Mouse (Mus musculus) intestine, postnatal 0 days (tissue): ENCODE measurements around the gene Gm7030. TPM values are rescaled to one million over a fixed set of nuclear protein-coding genes. Genes with fewer than 3 reads are reported as not detected.
"Not testable (repeated sequence)": the region's sequence is repeated elsewhere in the genome, so short reads cannot be mapped to it uniquely, and the experiment has no call there.

Experiments
- ATAC-seq: fragments of 200-750 bp; cut with Nextera tagmentation; 2 replicates; pipeline ENCODE4 v1.8.0; 2017; ENCODE audit warnings: mild to moderate bottlenecking, moderate TSS enrichment, moderate library complexity
- H3K27ac ChIP-seq: fragments of 300-500 bp; sonication (generic); 2 replicates; pipeline ENCODE4 v1.5.1; 2014; ENCODE audit warnings: mild to moderate bottlenecking, low read depth, low read length, moderate library complexity
- H3K27me3 ChIP-seq: fragments of 300-500 bp; sonication (generic); replicated peaks from 2 replicates; pipeline ENCODE4 v1.6.1; 2014; ENCODE audit warnings: low read length, mixed read lengths; ENCODE audit not compliant: control insufficient read depth, insufficient read depth
- H3K36me3 ChIP-seq: fragments of 300-500 bp; sonication (generic); 2 replicates; pipeline ENCODE4 v1.6.1; 2014; ENCODE audit warnings: mild to moderate bottlenecking, moderate library complexity; ENCODE audit not compliant: control insufficient read depth, insufficient read depth
- H3K4me1 ChIP-seq: fragments of 300-500 bp; sonication (generic); replicated peaks from 2 replicates; pipeline ENCODE4 v1.6.1; 2014; ENCODE audit warnings: antibody characterized with exemption, low read length, mixed read lengths; ENCODE audit not compliant: control insufficient read depth, insufficient read depth
- H3K4me2 ChIP-seq: fragments of 300-500 bp; sonication (generic); replicated peaks from 2 replicates; pipeline ENCODE4 v1.6.1; 2014; ENCODE audit warnings: low read depth, mild to moderate bottlenecking, moderate library complexity
- H3K4me3 ChIP-seq: fragments of 300-500 bp; sonication (generic); 2 replicates; pipeline ENCODE4 v1.5.1; 2014; ENCODE audit warnings: low read depth, low read length
- H3K9ac ChIP-seq: fragments of 300-500 bp; sonication (generic); 2 replicates; pipeline ENCODE4 v1.6.1; 2014; ENCODE audit warnings: mild to moderate bottlenecking, low read depth, low read length
- H3K9me3 ChIP-seq: fragments of 300-500 bp; sonication (generic); 2 replicates; pipeline ENCODE4 v1.6.1; 2016; ENCODE audit warnings: mixed run types; ENCODE audit not compliant: control insufficient read depth
- CTCF ChIP-seq: sonication (generic); IDR thresholded peaks from 2 replicates; pipeline ENCODE4 v1.5.1; 2016; ENCODE audit warnings: low read depth, mild to moderate bottlenecking, control low read depth, antibody characterized with exemption, moderate library complexity
- WGBS: fragments of 180-500 bp; shearing (Covaris S2); extraction: QIAGEN DNeasy Blood & Tissue Kit; methylation state at CpG from one replicate; pipeline ENCODE4 v1.1.7; 2014; 5-methylcytosine and 5-hydroxymethylcytosine counted together
- polyA plus RNA-seq: library from polyadenylated mRNA; unstranded; fragments of >200 nt; fragmentation: Nextera tagmentation; extraction: Ambion mirVana; gene quantifications from 2 replicates; pipeline ENCODE4 v1.2.1, GENCODE M21; 2015

Gm7030 gene
- polyA plus RNA-seq, 1 experiment from 2014 or later: 0.93 TPM

DNA sequence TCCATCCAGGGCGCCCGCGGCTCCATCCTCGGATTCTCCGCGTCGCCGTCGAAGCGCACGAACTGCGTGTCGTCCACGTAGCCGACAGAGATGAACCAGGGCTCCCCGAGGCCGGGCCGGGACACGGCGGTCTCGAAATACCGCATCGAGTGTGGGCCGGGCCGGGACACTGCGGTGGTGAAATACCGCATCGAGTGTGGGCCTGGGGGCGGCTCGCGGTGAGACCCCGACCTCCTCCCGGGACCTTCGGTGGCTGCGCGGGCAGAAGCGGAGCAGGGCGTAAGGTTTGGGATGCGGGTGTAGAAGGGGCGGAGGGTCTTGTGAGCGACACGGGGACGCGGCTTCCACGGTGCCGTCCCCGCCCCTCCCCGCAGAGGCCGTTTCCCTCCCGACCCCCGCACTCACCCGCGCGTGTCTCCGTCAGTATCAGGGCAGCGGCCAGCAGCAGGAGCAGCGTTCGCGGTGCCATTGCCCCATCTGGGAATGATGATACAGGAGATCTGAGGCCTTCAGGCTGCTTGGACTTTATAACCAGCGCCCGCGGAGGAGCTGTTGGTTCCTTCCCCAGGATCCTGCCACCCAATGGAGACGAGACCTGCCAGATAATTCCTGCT lies 38.9 kb upstream of the Gm7030 start, which contains the start of gene Gm8909:
Gm8909 (minus strand) TSS at position 499 of the 614 bp plus-strand sequence.
- Histone ChIP-seq H3K27me3 (0 out of 2 replicates have a peak, but pooled peaks cover 14% of the 10 kb centered on the region), H3K9ac (peak within 1 kb of the TSS; percentile 31; the same call in 1 of the 2 replicates), H3K9me3 (no peaks in the 10 kb centered on the region), H3K36me3 (no peaks in the 10 kb centered on the region), H3K4me1 (no peaks in the 10 kb centered on the region), H3K27ac (peak within 1 kb of the TSS; percentile 75), H3K4me2 (peak within 1 kb of the TSS; percentile 83), H3K4me3 (peak within 1 kb of the TSS; percentile 52)
- WGBS: 1% methylated on average over 59 of the region's 63 CpGs
- ATAC-seq: peak; percentile 84
- TF ChIP-seq CTCF: no peak

DNA sequence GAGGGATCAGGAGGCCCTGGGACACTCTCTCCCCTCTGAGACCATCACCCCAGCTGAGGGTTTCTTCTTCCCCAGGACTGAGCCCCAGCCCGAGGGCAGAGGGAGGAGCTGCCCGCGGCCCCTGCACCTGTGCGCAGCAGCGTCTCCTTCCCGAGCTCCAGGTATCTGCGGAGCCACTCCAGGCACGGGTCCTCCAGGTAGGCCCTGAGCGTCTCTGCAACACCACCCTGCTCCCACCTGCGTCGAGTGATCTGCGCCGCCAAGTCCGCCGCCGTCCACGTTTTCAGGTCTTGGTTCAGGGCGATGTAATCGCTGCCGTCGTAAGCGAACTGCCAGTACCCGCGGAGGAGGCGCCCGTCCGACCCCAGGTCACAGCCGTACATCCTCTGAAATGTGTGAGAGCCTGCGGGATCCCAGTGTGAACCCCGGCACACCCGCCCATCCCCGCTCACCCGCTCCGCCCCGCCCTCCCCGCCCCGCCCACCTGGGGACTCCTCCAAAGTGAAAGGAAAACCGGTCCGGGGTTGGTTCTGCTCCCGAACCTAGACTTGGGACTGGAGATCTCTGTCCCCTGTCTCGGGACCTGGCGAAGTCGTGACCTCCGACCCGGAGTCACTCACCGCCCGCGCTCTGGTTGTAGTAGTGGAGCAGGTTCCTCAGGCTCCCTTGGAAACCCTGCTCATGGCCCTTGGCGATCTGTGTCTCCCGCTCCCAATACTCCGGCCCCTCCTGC lies 38.2 kb upstream of the Gm7030 start:
- Histone ChIP-seq H3K27me3 (peaks cover 18% of the 10 kb centered on the region; the same call in 1 of the 2 replicates), H3K9me3 (no peaks in the 10 kb centered on the region), H3K36me3 (no peaks in the 10 kb centered on the region), H3K4me2 (peak overlapping the region; percentile 83), H3K27ac (peak overlapping the region; percentile 75; the same call in 1 of the 2 replicates), H3K9ac (no peak overlapping the region), H3K4me3 (peak overlapping the region; percentile 52), H3K4me1 (no peaks in the 10 kb centered on the region)
- ATAC-seq: peak; percentile 74
- TF ChIP-seq CTCF: no peak
- WGBS: 1% methylated on average over 48 of the region's 51 CpGs

DNA sequence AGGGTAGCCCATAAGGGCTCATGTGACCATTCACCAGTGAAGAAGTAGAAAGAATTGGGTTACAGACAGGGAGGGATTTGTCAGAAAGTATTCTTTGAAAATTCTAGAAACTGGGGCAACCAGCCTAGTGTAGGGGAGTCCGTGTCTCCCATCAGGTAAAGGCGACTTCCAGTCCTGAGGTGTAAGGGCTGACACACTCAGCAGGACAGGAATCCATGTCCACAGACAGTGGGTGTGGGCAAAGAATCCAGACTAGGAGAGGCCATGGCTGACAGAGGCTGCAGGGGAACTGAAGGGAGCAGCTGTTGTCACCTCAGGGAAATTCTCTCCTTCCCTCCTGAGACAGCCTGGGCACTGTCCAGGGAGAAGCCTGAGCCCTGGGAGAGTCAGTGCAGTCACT lies 37.7 kb upstream of the Gm7030 start:
- not testable (repeated sequence) for H3K4me3 ChIP-seq

DNA sequence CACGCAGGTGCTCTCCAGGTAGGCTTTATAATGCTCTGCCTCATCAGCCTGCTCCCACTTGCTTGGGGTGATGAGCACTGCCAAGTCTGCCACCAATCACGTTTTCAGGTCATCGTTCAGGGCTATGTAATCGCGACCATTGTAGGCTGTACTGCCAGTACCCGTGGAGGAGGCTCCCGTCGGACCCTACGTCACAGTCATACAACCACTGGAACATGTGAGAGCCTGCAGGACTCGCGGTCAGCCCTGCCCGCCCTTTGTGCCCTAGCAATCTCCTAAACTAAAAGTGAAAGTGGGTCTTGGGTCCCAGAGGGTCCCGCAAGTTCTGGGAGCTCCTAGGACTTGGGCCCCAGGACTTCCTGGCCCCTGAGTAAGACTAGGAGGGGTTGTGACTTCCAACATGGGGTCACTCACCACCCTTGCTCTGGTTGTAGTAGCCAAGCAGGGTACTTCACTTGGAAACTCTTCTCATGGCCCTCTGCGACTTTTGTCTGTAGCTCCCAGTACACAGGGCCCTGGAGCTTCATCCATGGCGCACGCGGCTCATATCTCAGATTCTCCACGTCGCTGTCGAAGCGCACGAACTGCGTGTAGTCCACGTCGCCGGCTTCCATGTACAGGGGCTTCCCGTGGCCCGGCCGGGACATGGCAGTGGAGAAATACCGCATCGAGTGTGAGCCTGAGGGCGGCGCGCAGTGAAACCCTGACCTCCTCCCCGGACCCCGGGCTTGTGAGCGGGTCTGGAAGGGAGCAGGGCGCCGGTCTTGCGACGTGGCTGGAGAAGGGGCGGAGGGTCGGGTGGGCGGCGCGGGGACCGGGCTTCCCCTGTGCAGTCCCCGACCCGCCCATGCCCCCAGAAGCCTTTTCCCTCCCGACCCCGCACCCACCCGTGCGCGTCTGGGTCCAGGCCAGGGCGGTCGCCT lies 32.2 kb upstream of the Gm7030 start:
- WGBS: 2% methylated on average over 56 of the region's 56 CpGs
- no peak for TF ChIP-seq CTCF
- H3K4me2 ChIP-seq: peak overlapping the region; percentile 44
- peaks cover 29% of the 10 kb centered on the region for H3K27me3 ChIP-seq
- ATAC-seq: peak; percentile 46; the same call in 1 of the 2 replicates
- no peaks in the 10 kb centered on the region for H3K36me3 ChIP-seq
- no peaks in the 10 kb centered on the region for H3K9me3 ChIP-seq
- no peak overlapping the region for H3K27ac ChIP-seq
- no peaks in the 10 kb centered on the region for H3K4me1 ChIP-seq
- peak overlapping the region; percentile 28 for H3K4me3 ChIP-seq
- H3K9ac ChIP-seq: no peak overlapping the region

More for the DNA sequence above, 37.7 kb upstream of the Gm7030 start:
- H3K9ac ChIP-seq, H3K4me1 ChIP-seq, H3K27ac ChIP-seq, H3K36me3 ChIP-seq, ATAC-seq, H3K9me3 ChIP-seq, H3K4me2 ChIP-seq: not testable (repeated sequence)
- H3K27me3 ChIP-seq: peaks cover 23% of the 10 kb centered on the region
- WGBS: 50% methylated on average over 2 of the region's 2 CpGs

DNA sequence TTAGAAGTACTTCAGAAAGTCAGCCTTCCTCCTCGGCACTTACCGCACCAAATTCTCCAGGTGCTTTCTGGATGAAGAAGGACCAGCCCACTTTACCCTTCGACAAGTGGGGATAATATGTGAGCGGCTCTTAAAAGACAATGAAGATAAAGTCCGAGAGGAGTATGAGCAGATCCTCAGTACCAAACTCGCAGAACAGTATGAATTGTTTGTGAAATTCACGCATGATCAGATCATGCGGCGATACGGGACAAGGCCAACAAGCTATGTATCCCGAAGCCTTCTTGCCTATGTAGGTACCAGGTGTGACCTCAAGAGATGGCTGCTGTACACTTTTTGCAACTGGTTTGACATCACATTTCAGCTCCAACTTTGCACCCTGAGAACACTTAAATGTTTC lies 29.0 kb upstream of the Gm7030 start:
- peak overlapping the region; percentile 64 for H3K4me2 ChIP-seq
- 11% methylated on average over 11 of the region's 11 CpGs for WGBS

DNA sequence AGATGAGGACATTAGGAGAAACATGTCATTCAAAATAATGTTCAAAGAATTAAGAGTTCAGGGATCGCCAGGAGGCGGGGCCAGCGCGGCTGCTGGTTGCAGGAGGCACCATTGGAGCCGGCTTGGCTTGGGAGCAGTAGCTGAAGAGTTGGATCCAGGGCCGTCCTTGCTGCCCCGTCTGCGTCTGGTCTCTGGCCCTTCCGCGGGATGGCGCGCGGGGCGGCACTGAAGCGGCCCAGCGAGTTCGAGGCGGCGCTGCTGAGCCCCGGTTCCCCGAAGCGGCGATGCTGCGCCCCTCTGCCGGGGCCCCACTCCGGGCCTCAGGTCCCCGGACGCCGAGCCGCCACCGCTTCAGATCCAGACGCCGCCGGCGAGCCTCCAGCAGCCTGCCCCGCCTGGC lies 28.6 kb upstream of the Gm7030 start:
- under 1% methylated on average over 36 of the region's 36 CpGs for WGBS
- not testable (repeated sequence) for ATAC-seq, H3K36me3 ChIP-seq, H3K4me1 ChIP-seq, H3K27ac ChIP-seq, H3K9me3 ChIP-seq, H3K9ac ChIP-seq
- peak overlapping the region; percentile 26 for H3K4me3 ChIP-seq
- peaks cover 29% of the 10 kb centered on the region for H3K27me3 ChIP-seq
- TF ChIP-seq CTCF: peak; percentile 41
- peak overlapping the region; percentile 64 for H3K4me2 ChIP-seq

More for the DNA sequence above, 29.0 kb upstream of the Gm7030 start:
- H3K4me1 ChIP-seq, H3K27ac ChIP-seq, H3K36me3 ChIP-seq, ATAC-seq, H3K9me3 ChIP-seq, H3K9ac ChIP-seq: not testable (repeated sequence)
- H3K4me3 ChIP-seq: peak overlapping the region; percentile 26
- H3K27me3 ChIP-seq: peaks cover 30% of the 10 kb centered on the region
